Mouse (Mus musculus) heart, postnatal 0 days (tissue): ENCODE results near the gene Rnf157. TPM values are rescaled to one million over a fixed set of nuclear protein-coding genes. Genes with fewer than 3 reads are reported as not detected.

ENCODE experiments used
- ATAC-seq: fragments of 200-750 bp; cut with Nextera tagmentation; 2 replicates; pipeline ENCODE4 v1.8.0; 2017; ENCODE audit warnings: low read depth, moderate number of reproducible peaks, moderate library complexity; ENCODE audit not compliant: insufficient read depth
- DNase-seq: peaks from one replicate; pipeline ENCODE4 v3.0.0-alpha.2; 2016; ENCODE audit warnings: low spot score
- H3K27ac ChIP-seq: fragments of 300-500 bp; sonication (generic); 2 replicates; pipeline ENCODE4 v1.5.1; 2014; ENCODE audit warnings: low read depth, mild to moderate bottlenecking
- H3K27me3 ChIP-seq: fragments of 300-500 bp; sonication (generic); 2 replicates; pipeline ENCODE4 v1.6.1; 2014; ENCODE audit warnings: low read length, mixed read lengths; ENCODE audit not compliant: control insufficient read depth, insufficient read depth
- H3K36me3 ChIP-seq: fragments of 300-500 bp; sonication (generic); replicated peaks from 2 replicates; pipeline ENCODE4 v1.6.1; 2014; ENCODE audit warnings: low read length, mixed read lengths; ENCODE audit not compliant: control insufficient read depth, insufficient read depth
- H3K4me1 ChIP-seq: fragments of 300-500 bp; sonication (generic); 2 replicates; pipeline ENCODE4 v1.6.1; 2014; ENCODE audit warnings: antibody characterized with exemption; ENCODE audit not compliant: control insufficient read depth, insufficient read depth
- H3K4me2 ChIP-seq: fragments of 300-500 bp; sonication (generic); 2 replicates; pipeline ENCODE4 v1.6.1; 2014; ENCODE audit warnings: low read depth, mild to moderate bottlenecking, low read length, moderate library complexity
- H3K4me3 ChIP-seq: fragments of 300-500 bp; sonication (generic); 2 replicates; pipeline ENCODE4 v1.5.1; 2014; ENCODE audit warnings: low read depth, low read length
- H3K9ac ChIP-seq: fragments of 300-500 bp; sonication (generic); replicated peaks from 2 replicates; pipeline ENCODE4 v1.6.1; 2014; ENCODE audit warnings: low read depth, low read length, mixed read lengths
- H3K9me3 ChIP-seq: fragments of 300-500 bp; sonication (generic); replicated peaks from 2 replicates; pipeline ENCODE4 v1.6.1; 2016; ENCODE audit warnings: low read length; ENCODE audit not compliant: control insufficient read depth
- CTCF ChIP-seq: IDR thresholded peaks from 2 replicates; pipeline ENCODE4 v1.5.1; 2016; ENCODE audit warnings: antibody characterized with exemption, control low read depth, low read depth
- EP300 ChIP-seq: IDR thresholded peaks from 2 replicates; pipeline ENCODE4 v1.6.1; 2016; ENCODE audit warnings: antibody characterized with exemption, low read depth
- WGBS: fragments of 180-500 bp; shearing (Covaris S2); extraction: QIAGEN DNeasy Blood & Tissue Kit; methylation state at CpG from one replicate; pipeline ENCODE4 v1.1.7; 2014; 5-methylcytosine and 5-hydroxymethylcytosine counted together
- polyA plus RNA-seq: library from polyadenylated mRNA; unstranded; fragments of >200 nt; fragmentation: Nextera tagmentation; extraction: Ambion mirVana; gene quantifications from 2 replicates; pipeline ENCODE4 v1.2.1, GENCODE M21; 2015
- total RNA-seq: library from RNA; depleted of rRNA; stranded (reverse); fragments of >200 nt; gene quantifications from 2 replicates; pipeline ENCODE4 v1.2.3, GENCODE M21; 2014; ENCODE audit warnings: low replicate concordance

The Rnf157 gene
- total and polyA plus RNA-seq, 2 experiments from 2014 or later: 3.5 to 10.8 TPM

GRCm38 (mm10) chr11:116409008-116409407 is 3.8 kb downstream of the Rnf157 start:
- H3K9me3 ChIP-seq: no peaks in the 10 kb centered on the region
- no peak for TF ChIP-seq EP300
- TF ChIP-seq CTCF: no peak
- no peak overlapping the region for H3K9ac ChIP-seq
- no peaks in the 10 kb centered on the region for H3K27me3 ChIP-seq
- H3K4me1 ChIP-seq: peaks cover 8% of the 10 kb centered on the region; the same call in 1 of the 2 replicates
- H3K4me3 ChIP-seq: no peak overlapping the region
- H3K4me2 ChIP-seq: no peak overlapping the region
- 77% methylated on average over 3 of the region's 3 CpGs for WGBS
- DNase-seq (no peak), ATAC-seq (no peak)
- H3K36me3 ChIP-seq: no peaks in the 10 kb centered on the region
- H3K27ac ChIP-seq: no peak overlapping the region

DNA sequence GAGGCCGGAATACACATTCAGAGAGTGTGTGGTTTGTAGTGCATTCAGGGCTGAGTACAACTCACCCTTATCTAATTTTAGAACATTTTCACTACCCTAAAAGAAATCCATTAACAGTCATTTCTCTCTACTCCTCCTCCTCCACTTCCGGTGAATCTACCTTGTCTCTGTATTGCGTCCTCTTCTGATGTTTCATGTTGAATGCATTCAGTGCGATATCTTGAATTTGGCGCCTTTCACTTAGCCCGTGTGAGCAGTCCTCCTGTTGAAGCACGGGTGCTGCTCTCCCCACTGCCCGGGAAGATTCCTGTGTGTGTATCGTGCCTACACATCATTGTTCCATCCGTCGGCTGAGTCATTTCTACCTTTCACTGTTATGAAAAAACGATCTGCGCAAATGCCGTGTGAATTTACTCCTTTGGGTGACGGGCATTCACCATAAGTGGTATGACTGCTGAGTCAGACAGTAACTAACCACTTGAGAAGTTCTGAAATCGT is 6.6 kb downstream of the Rnf157 start:
- Histone ChIP-seq H3K9me3 (no peaks in the 10 kb centered on the region), H3K9ac (no peak overlapping the region), H3K4me2 (no peak overlapping the region), H3K27me3 (no peaks in the 10 kb centered on the region), H3K27ac (no peak overlapping the region), H3K36me3 (no peaks in the 10 kb centered on the region), H3K4me3 (no peak overlapping the region), H3K4me1 (no peaks in the 10 kb centered on the region)
- WGBS: 84% methylated on average over 16 of the region's 16 CpGs
- TF ChIP-seq CTCF (no peak), EP300 (no peak)
- ATAC-seq (no peak), DNase-seq (no peak)

DNA sequence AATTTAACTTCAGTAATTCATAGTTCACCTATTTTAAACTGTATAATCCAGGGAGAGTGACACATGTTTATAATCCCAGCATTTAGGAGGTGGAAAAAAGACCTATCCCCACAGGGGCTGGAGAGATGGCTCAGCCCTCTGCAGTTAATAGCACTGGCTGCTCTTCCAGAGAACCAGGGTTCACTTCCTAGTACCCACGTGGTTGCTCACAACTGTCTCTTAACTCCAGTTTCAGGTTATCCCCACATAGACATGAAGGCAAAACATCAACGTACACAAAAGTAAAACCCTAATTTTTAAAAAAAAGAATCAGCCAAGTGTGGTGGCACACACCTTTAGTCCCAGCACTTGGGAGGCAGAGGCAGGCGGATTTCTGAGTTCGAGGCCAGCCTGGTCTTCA is 7.2 kb downstream of the Rnf157 start:
- TF ChIP-seq CTCF (no peak), EP300 (no peak)
- no peak for ATAC-seq
- H3K9ac ChIP-seq: no peak overlapping the region
- WGBS: 84% methylated on average over 4 of the region's 4 CpGs
- H3K4me2 ChIP-seq: no peak overlapping the region
- no peak for DNase-seq
- no peaks in the 10 kb centered on the region for H3K36me3 ChIP-seq
- H3K9me3 ChIP-seq: no peaks in the 10 kb centered on the region
- no peaks in the 10 kb centered on the region for H3K4me1 ChIP-seq
- H3K27ac ChIP-seq: no peak overlapping the region
- no peak overlapping the region for H3K4me3 ChIP-seq
- no peaks in the 10 kb centered on the region for H3K27me3 ChIP-seq

DNA sequence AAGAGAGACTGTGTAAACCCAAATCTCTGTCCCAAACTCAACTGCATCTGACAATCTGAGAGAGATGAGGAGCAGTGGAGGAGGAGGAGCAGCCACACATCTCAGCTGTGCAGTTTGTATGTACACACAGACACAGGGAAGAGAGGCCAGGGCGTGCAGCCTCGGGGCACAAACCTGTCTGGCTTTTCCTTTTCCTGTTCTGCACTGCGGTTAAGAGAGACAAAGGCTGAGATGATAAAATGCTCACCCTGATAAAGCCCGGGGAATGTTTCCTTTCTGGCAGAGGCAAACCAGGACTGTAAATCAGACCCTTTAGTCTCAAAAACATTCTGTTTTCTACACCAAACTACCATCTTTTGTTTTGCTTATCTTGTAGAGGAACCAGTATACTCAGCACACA is 12.3 kb downstream of the Rnf157 start:
- WGBS: 11% methylated on average over 4 of the region's 4 CpGs
- no peaks in the 10 kb centered on the region for H3K27me3 ChIP-seq

DNA sequence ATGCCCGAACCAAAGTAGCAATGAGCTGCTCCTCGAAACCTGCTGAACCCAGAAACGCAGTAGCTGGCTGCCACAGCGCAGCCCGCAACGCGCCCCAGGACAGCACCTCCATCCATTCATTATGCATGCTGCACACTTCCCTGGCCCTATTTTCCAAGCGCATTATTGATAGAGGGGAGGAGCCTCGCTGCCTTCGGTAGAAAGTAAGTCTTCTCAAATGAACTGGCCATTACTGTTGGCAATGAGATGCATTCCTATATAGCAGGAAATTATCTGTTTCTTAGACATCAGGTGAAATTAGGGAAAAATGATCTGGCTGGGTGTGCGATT is 14.5 kb downstream of the Rnf157 start:
- no peak overlapping the region for H3K4me2 ChIP-seq
- H3K9ac ChIP-seq: no peak overlapping the region
- no peak overlapping the region for H3K27ac ChIP-seq
- no peaks in the 10 kb centered on the region for H3K36me3 ChIP-seq
- H3K27me3 ChIP-seq: no peaks in the 10 kb centered on the region
- TF ChIP-seq EP300: no peak
- no peak for TF ChIP-seq CTCF
- H3K9me3 ChIP-seq: no peaks in the 10 kb centered on the region
- no peak for DNase-seq
- no peaks in the 10 kb centered on the region for H3K4me1 ChIP-seq
- H3K4me3 ChIP-seq: no peak overlapping the region
- WGBS: 85% methylated on average over 11 of the region's 11 CpGs
- no peak for ATAC-seq

More for the DNA sequence above, 12.3 kb downstream of the Rnf157 start:
- Histone ChIP-seq H3K27ac (peak overlapping the region; percentile 30; the same call in 1 of the 2 replicates), H3K4me3 (no peak overlapping the region), H3K9ac (no peak overlapping the region), H3K36me3 (no peaks in the 10 kb centered on the region), H3K4me1 (no peaks in the 10 kb centered on the region), H3K4me2 (no peak overlapping the region), H3K9me3 (no peaks in the 10 kb centered on the region)
- ATAC-seq (no peak), DNase-seq (no peak)
- TF ChIP-seq CTCF: no peak
- no peak for TF ChIP-seq EP300
